Mouse (Mus musculus) c-Kit-positive CD71-positive TER-119-positive erythroid progenitor cells, embryonic 14.5 days (primary cell): ENCODE results near the gene Zfp335.
A peak's percentile ranks its signal among the peaks of the same experiment; 100 is the strongest.
"Not testable (repeated sequence)": the region's sequence is repeated elsewhere in the genome, so short reads cannot be mapped to it uniquely, and the experiment has no call there.

Source experiments
- DNase-seq: peaks from one replicate; pipeline ENCODE4 v3.0.0-alpha.2; 2013; ENCODE audit warnings: low spot score

The Zfp335 gene

DNA sequence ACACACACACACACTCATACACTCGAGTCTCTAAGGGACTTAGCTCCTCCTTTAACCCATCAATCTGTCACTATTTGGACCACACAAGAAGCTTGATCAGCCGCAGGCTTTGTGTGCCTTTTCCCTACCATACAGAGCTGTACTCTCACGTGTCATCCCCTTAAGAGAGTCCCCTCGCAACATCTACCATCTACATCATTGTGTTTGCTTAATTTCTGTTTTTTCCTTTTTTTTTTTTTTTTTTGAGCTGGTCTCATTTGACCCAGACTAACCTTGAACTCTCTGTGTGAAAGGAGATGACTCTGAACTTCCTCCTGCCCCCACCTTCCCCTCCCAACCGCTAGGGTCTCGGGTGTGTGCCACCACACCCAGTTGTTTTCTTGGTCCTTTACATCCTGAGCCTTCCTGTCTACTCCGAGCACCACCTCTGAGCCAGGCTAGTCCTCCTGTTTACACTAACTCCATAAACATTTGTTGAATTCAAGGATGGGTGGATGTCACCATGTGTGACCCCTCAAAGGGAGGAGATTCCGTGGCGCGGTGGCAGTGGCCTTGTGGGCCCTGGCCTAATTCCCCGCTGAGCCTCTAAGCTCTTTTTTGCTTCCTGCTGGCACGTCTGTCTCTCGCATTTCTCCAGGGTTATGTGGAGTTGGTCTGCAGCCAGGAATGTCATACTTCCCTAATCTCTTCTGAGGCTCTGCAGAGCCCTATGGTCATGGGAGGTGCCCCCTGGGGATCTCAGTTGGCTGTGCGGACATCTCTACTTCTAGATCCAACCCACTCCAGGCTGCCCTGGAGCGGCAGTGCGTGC is 44.6 kb downstream of the Zfp335 start:
- no peak for DNase-seq

DNA sequence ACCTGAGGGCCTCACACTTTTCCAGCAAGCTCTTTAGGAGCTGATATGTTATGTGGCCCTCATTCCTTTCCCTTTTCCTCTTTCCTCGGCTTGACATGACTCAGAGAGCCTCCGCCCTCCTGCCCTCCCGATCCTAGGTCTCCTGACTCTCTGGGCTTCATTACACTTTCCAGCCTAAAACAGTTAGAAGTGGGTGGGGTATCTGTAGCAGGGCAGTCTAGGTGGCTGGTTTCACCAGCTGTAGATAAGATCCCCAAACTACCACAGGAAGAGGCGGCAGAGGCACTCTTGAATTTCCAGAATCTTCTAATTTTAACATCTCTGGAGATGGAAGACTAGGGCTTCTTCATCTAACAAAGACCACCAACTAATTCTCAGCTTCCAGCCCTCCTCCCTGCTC is 47.0 kb downstream of the Zfp335 start:
- DNase-seq: no peak

DNA sequence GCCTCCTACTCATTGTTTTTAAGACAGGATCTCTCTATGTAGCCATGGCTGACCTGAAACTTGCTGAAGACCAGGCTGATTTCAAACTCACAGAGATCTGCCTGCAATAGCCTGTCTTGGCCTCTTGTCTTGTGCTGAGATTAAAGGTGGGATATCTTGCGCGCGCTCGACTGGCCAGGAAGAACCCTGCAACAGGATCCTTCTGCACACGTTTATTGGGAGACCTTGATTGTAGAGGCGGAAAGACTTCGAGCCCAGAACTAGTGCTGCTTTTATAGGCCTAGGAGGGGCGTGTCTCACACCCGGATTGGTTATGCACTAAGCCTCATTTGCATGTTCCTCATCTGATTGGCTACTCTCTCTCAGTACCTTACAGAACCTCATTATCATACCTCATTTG is 48.1 kb downstream of the Zfp335 start:
- not testable (repeated sequence) for DNase-seq

DNA sequence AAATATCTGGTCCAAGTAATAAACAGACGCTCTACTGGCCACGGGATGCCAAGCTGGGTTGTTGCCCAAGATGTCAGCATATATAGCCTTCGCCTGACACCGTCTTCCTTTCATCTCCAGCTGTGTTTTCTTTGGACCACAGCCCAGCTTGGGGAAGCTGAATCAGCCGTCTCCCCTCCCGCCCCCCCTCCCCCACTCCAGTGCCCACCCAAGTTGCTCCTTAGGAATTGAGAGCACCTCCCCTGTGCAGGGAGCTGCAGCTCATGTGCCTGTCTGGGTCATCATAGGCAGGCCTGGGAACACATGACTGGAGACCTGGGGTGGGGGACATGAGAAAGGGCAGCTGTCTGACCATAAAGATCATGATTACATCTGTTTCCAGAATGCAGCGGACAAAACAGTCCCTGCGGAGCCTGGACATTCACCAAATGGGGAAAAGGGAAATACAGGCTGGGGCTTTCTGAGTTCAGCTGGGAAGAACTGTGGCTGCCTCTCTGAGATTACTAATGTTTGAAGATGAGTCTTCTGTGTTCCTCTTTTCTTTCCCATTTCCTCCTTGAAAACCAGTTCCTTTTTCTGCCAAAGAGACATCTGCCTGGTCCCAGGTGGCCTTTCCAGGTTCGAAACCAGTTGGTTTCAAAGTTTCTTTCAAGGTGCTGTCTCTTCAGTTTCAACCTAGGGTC is 49.2 kb downstream of the Zfp335 start:
- DNase-seq: no peak

DNA sequence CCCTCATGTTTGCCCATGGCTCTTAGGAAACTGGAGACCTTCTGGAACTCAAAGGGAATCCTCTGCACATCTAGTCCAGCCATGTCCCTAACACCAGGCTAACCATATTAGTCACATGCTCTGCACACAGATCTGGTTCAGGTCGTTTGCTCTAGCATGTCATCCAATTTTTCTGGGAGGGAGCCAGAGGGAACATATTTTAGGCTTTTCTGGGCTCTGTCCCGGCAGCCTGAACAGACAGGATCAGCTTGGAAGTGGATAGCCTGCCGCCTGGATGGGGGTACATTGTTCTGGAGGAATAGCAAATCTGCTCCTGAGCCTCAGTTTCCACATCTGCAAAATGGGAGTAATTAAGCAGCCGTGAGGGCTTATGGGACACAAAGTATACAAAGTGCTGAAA is 50.5 kb downstream of the Zfp335 start:
- DNase-seq: no peak

DNA sequence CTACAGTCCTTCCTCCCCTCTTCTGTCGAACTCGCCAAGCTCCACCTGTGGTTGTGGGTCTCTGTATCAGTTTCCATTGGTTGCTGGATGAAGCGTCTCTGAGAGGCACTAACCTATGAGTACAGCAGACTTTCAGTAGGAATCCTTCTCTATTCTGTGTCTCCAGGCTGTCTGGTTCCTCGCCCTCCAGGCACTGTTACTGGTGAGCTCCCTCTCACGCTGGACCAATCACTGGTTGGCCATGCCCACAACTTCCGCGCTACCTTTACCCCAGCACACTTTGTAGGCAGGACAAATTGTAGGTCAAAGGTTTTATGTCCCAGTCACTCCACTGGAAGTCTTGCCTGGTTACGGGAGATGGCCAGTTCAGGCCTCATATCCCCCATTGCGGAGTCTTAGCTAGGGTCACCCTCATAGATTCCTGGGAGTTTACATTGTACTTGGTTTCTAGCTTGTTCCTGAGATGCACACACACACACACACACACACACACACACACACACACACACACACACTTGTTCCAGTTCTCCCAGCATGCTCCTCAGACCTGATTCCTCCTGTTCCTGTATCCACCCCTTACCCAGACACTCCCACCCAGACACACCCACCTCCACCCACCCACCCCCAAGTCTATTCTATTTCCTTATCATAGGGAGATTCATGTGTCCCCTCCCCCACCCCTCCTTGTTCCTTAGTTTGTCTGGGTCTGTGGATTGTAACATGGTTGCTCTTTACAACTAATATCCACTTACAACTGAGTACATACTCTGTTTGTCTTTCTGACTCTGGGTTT is 51.7 kb downstream of the Zfp335 start:
- no peak for DNase-seq

DNA sequence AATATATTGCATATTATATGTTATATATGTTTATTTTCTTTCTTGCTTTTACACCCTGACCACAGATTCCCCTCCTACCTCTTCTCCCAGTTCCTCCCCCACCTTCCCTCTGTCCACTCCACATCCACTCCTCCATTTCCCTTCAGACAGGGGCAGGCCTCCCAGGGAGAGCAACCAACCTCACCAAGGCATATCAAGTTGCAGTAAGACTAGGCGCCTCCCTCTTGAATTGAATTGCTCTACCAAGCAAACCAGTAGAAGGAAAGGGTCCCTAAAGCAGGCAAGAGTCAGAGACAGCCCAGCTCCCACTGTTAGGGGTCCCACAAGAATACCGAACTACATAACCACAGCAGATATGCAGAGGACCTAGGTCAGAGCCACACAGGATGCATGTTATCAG is 52.4 kb downstream of the Zfp335 start:
- no peak for DNase-seq

DNA sequence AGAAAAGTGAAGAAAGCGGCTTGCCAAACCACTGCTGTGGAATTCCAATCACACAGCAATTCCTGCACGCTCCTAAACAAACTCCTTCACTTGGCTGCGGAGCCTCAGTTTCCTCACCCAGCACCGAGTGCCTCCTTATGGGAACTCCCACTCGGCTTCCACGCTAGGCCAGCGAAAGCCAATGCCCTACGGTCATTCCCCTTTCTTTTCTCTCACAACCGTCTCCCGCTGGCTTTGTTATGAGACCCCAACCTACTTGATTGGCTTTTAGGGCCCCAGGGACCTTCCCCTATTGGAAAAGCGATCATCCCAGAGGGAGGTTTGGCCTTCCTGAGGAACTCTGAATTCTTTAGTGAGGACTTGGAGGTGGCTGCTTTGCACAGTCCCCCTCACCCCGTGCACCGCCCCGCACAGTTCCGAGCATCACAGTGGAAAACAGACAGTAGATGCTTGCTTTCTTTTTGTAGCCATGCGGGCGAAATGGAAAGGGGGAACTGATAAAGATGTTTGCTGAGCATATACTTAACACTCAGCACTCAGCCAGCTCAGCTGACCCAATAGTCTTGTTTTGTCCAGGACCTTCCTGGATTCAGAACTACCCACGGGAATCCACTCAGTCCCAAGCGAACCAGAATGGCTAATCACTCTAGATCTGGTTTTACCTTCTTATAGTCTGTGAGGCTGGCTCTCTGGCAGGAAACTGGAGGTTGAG is 53.6 kb downstream of the Zfp335 start:
- no peak for DNase-seq

DNA sequence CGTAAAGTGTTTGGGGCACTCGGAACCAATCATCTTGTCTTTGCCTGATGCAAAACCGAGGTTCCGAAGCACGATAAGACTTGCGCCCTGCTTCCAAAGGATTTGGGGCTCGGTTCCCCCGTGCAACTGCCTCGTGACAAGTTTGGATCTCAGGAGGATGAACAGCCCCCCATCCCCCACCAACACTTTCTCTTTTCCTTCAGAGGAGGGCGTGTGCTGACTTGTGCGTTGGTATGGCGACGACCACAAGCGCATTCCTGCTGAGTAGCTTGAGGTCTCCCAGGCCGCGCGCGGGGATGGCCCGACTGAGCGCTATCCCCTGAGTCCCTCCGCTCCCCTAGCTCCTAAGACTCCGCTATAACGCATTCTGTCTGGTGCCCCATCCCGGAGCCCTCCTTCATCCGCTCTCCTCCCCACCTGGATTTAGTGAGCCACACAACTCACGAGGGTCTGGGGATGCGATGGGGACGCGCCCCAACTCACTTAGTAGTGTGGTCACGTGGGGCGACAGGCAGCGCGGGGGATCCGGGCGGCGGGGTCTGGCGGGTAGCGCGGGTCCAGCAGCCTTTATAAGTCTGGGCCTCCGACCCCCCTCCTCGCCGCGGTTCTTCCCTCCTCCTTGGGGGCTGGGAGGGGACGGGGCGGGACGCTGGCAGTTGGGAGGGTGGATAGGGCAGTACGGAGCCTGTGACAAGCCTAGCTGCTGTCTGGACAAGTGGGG is 54.3 kb downstream of the Zfp335 start, which contains the start of gene Pltp:
Pltp (minus strand) TSS at position 611 of the 721 bp plus-strand sequence.
- DNase-seq: no peak

DNA sequence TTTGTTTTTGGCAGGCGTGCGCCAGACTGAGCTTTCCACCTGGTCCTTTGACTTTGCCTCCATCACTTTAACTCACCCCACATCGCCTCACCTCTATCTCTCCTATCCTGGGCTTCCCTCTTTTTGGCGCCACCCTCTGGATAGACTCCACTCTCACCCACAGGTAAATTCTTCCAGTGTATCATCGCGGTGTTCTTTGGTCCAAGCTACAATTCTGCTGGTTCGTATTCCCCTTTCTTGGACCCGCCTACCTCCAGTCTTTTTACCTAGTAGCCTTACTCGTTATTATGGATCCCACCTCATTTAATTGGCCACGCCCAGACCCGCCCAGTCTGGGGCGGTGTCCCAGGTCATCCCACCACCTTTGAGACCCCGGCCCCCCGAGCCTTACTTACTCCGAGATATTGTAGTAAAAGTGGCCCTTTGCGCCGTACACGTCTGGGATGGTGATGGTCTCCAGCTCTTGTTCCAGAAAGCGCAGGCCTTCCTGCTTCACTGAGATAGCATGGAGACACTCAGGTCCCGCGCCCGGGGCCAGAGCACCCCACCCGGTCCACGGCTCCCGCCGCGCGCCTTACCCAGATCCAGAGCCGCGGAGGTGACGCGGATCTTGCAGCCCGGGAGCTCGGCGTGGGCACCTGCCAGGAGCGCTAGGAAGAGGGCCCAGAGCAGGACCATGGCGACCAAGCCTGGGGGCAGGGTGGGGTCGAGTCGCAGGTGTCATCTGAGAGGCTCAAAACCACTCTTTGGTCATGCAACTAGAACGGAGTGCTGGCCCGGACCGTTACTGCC is 55.1 kb downstream of the Zfp335 start:
- DNase-seq: no peak

DNA sequence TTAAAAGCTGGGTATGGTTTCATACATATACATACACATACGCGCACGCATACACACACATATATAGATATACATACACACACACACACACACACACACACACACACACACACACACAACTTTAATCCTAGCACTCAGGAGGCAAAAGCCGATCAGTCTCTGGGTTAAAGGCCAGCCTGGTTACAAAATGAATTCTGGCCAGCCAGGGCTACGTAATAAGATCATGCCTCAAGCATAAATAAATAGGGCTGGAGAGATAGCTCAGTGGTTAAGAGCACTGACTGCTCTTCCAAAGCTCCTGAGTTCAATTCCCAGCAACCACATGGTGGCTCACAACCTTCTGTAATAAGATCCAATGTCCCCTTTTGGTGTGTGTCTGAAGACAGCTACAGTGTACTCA is 56.0 kb downstream of the Zfp335 start:
- DNase-seq: not testable (repeated sequence)

DNA sequence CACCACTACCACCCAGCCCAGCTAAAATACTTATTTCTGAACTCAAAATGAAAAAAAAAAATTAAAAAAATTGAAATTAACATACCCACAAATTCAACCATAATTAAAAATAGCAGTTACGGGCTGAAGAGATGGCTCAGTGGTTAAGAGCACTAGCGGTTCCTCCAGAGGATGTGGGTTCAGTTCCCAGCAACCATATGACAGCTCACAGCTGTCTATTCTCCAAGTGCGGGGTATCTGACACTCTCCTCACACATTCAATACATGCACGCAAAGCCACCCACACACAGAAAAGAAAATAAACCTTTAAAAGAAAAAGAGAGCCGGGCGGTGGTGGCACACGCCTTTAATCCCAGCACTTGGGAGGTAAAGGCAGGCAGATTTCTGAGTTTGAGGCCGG is 61.5 kb downstream of the Zfp335 start:
- no peak for DNase-seq

DNA sequence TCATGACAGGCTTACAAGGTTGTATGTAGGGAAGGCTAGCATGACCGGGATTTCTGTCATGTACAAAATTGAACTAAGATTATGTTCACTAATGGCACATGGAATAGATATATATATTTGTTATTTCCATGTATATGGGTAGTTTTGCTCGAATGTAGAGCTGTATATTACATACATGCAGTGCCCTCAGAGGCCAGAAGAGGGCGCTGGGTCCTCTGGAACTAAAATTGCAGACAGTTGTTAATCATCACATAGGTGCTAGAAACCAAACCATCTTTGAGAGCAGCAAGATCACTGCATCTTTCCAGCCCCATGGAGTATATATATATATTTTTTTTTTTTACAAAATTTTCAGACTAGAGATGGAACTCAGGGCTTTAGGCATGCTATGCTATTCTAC is 65.8 kb downstream of the Zfp335 start:
- DNase-seq: peak; percentile 23
